Mouse (Mus musculus) forebrain, embryonic 15.5 days (tissue): ENCODE data around the gene Fmo1. TPM values are rescaled to one million over a fixed set of nuclear protein-coding genes. Genes with fewer than 3 reads are reported as not detected.

ENCODE experiments used
- polyA plus RNA-seq: library from polyadenylated mRNA; unstranded; fragments of >200 nt; fragmentation: Nextera tagmentation; extraction: Ambion mirVana; gene quantifications from 2 replicates; pipeline ENCODE4 v1.2.1, GENCODE M21; 2015

The Fmo1 gene
- polyA plus RNA-seq, 1 experiment from 2014 or later = 15.3 TPM

Other genes with a start within 250 kb of the Fmo1 start
- gene Myoc, start 227.5 kb downstream of the Fmo1 start, polyA plus RNA-seq = not detected in 2 replicates
- gene Myocos, start 208.4 kb downstream of the Fmo1 start, polyA plus RNA-seq = not detected in 2 replicates
- gene Prrc2c, start 126.1 kb downstream of the Fmo1 start, polyA plus RNA-seq = 135 and 141 TPM in 2 replicates
- 0.10 TPM in 1 of 2 replicates, not detected in the other for gene Fmo4, start 52.6 kb downstream of the Fmo1 start, polyA plus RNA-seq
- 0.14 TPM in 1 of 2 replicates, not detected in the other for gene Fmo2, start 32.1 kb upstream of the Fmo1 start, polyA plus RNA-seq
- not detected in 2 replicates for gene Fmo6, start 70.9 kb upstream of the Fmo1 start, polyA plus RNA-seq
- not detected in 2 replicates for gene Fmo3, start 117.9 kb upstream of the Fmo1 start, polyA plus RNA-seq
- gene Mroh9, start 219.1 kb upstream of the Fmo1 start, polyA plus RNA-seq = not detected in 2 replicates